Mouse (Mus musculus) embryonic facial prominence, embryonic 15.5 days (tissue): ENCODE measurements around the gene Arhgdia. TPM values are rescaled to one million over a fixed set of nuclear protein-coding genes. Genes with fewer than 3 reads are reported as not detected.
"Not testable (repeated sequence)": the region's sequence is repeated elsewhere in the genome, so short reads cannot be mapped to it uniquely, and the experiment has no call there.

ENCODE experiments used
- ATAC-seq: fragments of 200-750 bp; cut with Nextera tagmentation; 2 replicates; pipeline ENCODE4 v1.8.0; 2017; ENCODE audit warnings: low read depth, moderate TSS enrichment; ENCODE audit not compliant: insufficient number of reproducible peaks, low FRiP score, low TSS enrichment
- H3K27ac ChIP-seq: fragments of 300-500 bp; sonication (generic); replicated peaks from 2 replicates; pipeline ENCODE4 v1.5.1; 2015; ENCODE audit warnings: mild to moderate bottlenecking, inconsistent platforms
- H3K27me3 ChIP-seq: fragments of 300-500 bp; sonication (generic); 2 replicates; pipeline ENCODE4 v1.6.1; 2015; ENCODE audit warnings: inconsistent platforms
- H3K36me3 ChIP-seq: fragments of 300-500 bp; sonication (generic); 2 replicates; pipeline ENCODE4 v1.6.1; 2015; ENCODE audit warnings: mild to moderate bottlenecking, inconsistent platforms
- H3K4me1 ChIP-seq: fragments of 300-500 bp; sonication (generic); 2 replicates; pipeline ENCODE4 v1.6.1; 2015; ENCODE audit warnings: inconsistent platforms
- H3K4me2 ChIP-seq: fragments of 300-500 bp; sonication (generic); replicated peaks from 2 replicates; pipeline ENCODE4 v1.6.1; 2015; ENCODE audit warnings: mild to moderate bottlenecking, inconsistent platforms
- H3K4me3 ChIP-seq: fragments of 300-500 bp; sonication (generic); replicated peaks from 2 replicates; pipeline ENCODE4 v1.5.1; 2015; ENCODE audit warnings: mild to moderate bottlenecking, inconsistent platforms
- H3K9ac ChIP-seq: fragments of 300-500 bp; sonication (generic); 2 replicates; pipeline ENCODE4 v1.6.1; 2015; ENCODE audit warnings: inconsistent platforms
- H3K9me3 ChIP-seq: fragments of 300-500 bp; sonication (generic); replicated peaks from 2 replicates; pipeline ENCODE4 v1.6.1; 2016; ENCODE audit warnings: inconsistent platforms
- WGBS: fragments of 180-500 bp; shearing (Covaris S2); methylation state at CpG from one replicate; pipeline ENCODE4 v1.1.7; 2015; 5-methylcytosine and 5-hydroxymethylcytosine counted together
- polyA plus RNA-seq: library from polyadenylated mRNA; unstranded; fragments of >200 nt; fragmentation: Nextera tagmentation; extraction: Ambion mirVana; gene quantifications from 2 replicates; pipeline ENCODE4 v1.2.1, GENCODE M21; 2015

The Arhgdia gene
- polyA plus RNA-seq, 1 experiment from 2014 or later, result 593 TPM

- H3K9ac ChIP-seq, result no peak overlapping the region
- H3K27ac ChIP-seq, result no peak overlapping the region
- no peaks in the 10 kb centered on the region for H3K27me3 ChIP-seq
- no peak overlapping the region for H3K4me2 ChIP-seq
- peaks cover 18% of the 10 kb centered on the region for H3K4me1 ChIP-seq
- WGBS, result 91% methylated on average over 6 of the region's 6 CpGs
- no peak overlapping the region for H3K4me3 ChIP-seq
- no peaks in the 10 kb centered on the region for H3K9me3 ChIP-seq
- peaks cover 77% of the 10 kb centered on the region for H3K36me3 ChIP-seq
- no peak for ATAC-seq
These were observed 13.1 kb downstream of the Arhgdia start for GRCm38 (mm10) chr11:120568324-120568723.

- WGBS, result 83% methylated on average over 9 of the region's 9 CpGs
- Histone ChIP-seq H3K36me3 (peaks cover 96% of the 10 kb centered on the region), H3K27me3 (no peaks in the 10 kb centered on the region), H3K27ac (no peak overlapping the region), H3K9ac (no peak overlapping the region), H3K4me2 (no peak overlapping the region), H3K4me3 (no peak overlapping the region), H3K9me3 (no peaks in the 10 kb centered on the region), H3K4me1 (no peaks in the 10 kb centered on the region; the same call in 1 of the 2 replicates)
- no peak for ATAC-seq
These were observed 16.3 kb downstream of the Arhgdia start for GRCm38 (mm10) chr11:120565114-120565513.

- H3K4me2 ChIP-seq, result no peak overlapping the region
- H3K27ac ChIP-seq, result no peak overlapping the region
- no peaks in the 10 kb centered on the region; the same call in 1 of the 2 replicates for H3K4me1 ChIP-seq
- H3K4me3 ChIP-seq, result no peak overlapping the region
- no peak for ATAC-seq
- no peaks in the 10 kb centered on the region for H3K9me3 ChIP-seq
- no peak overlapping the region for H3K9ac ChIP-seq
- peaks cover 94% of the 10 kb centered on the region for H3K36me3 ChIP-seq
- no peaks in the 10 kb centered on the region for H3K27me3 ChIP-seq
- 93% methylated on average over 13 of the region's 13 CpGs for WGBS
These were observed 18.5 kb downstream of the Arhgdia start for GRCm38 (mm10) chr11:120562949-120563348.

- no peak overlapping the region for H3K4me2 ChIP-seq
- H3K9me3 ChIP-seq, result 0 out of 2 replicates have a peak, but pooled peaks cover 4% of the 10 kb centered on the region
- 92% methylated on average over 13 of the region's 13 CpGs for WGBS
- no peak overlapping the region for H3K4me3 ChIP-seq
- H3K9ac ChIP-seq, result no peak overlapping the region
- no peaks in the 10 kb centered on the region for H3K27me3 ChIP-seq
- H3K27ac ChIP-seq, result no peak overlapping the region
- no peak for ATAC-seq
- peaks cover 78% of the 10 kb centered on the region for H3K36me3 ChIP-seq
- H3K4me1 ChIP-seq, result no peaks in the 10 kb centered on the region
These were observed 20.3 kb downstream of the Arhgdia start for GRCm38 (mm10) chr11:120560952-120561728.

GRCm38 (mm10) chr11:120558843-120559242, 22.6 kb downstream of the Arhgdia start:
- not testable (repeated sequence) for H3K4me2 ChIP-seq, H3K27me3 ChIP-seq, H3K9me3 ChIP-seq, H3K27ac ChIP-seq, H3K4me1 ChIP-seq, H3K4me3 ChIP-seq, ATAC-seq, H3K9ac ChIP-seq
- H3K36me3 ChIP-seq, result peaks cover 56% of the 10 kb centered on the region
- 88% methylated on average over 6 of the region's 6 CpGs for WGBS

- no peak overlapping the region for H3K4me2 ChIP-seq
- no peak overlapping the region for H3K9ac ChIP-seq
- H3K36me3 ChIP-seq, result peaks cover 20% of the 10 kb centered on the region
- H3K27ac ChIP-seq, result 0 out of 2 replicates have a peak overlapping the region, but pooled peaks have one; percentile 11
- H3K4me1 ChIP-seq, result peaks cover 4% of the 10 kb centered on the region
- H3K9me3 ChIP-seq, result 0 out of 2 replicates have a peak, but pooled peaks cover 4% of the 10 kb centered on the region
- H3K4me3 ChIP-seq, result no peak overlapping the region
- ATAC-seq, result no peak
- 62% methylated on average over 2 of the region's 2 CpGs for WGBS
- no peaks in the 10 kb centered on the region for H3K27me3 ChIP-seq
These were observed 26.2 kb downstream of the Arhgdia start for GRCm38 (mm10) chr11:120555260-120555659.

- WGBS, result 66% methylated on average over 7 of the region's 7 CpGs
- ATAC-seq, result no peak
- Histone ChIP-seq H3K4me2 (no peak overlapping the region), H3K36me3 (peaks cover 15% of the 10 kb centered on the region), H3K9ac (no peak overlapping the region), H3K27me3 (no peaks in the 10 kb centered on the region), H3K4me3 (no peak overlapping the region), H3K9me3 (0 out of 2 replicates have a peak, but pooled peaks cover 4% of the 10 kb centered on the region), H3K4me1 (peaks cover 8% of the 10 kb centered on the region), H3K27ac (0 out of 2 replicates have a peak overlapping the region, but pooled peaks have one; percentile 11)
These were observed 26.6 kb downstream of the Arhgdia start for GRCm38 (mm10) chr11:120554834-120555233.

GRCm38 (mm10) chr11:120552736-120553135, 28.7 kb downstream of the Arhgdia start:
- no peak overlapping the region for H3K4me3 ChIP-seq
- H3K9me3 ChIP-seq, result 0 out of 2 replicates have a peak, but pooled peaks cover 2% of the 10 kb centered on the region
- 75% methylated on average over 5 of the region's 5 CpGs for WGBS
- H3K4me2 ChIP-seq, result no peak overlapping the region
- no peaks in the 10 kb centered on the region for H3K27me3 ChIP-seq
- H3K27ac ChIP-seq, result no peak overlapping the region
- H3K9ac ChIP-seq, result no peak overlapping the region
- no peak for ATAC-seq
- H3K4me1 ChIP-seq, result peaks cover 21% of the 10 kb centered on the region
- H3K36me3 ChIP-seq, result 0 out of 2 replicates have a peak, but pooled peaks cover under 1% of the 10 kb centered on the region

- Histone ChIP-seq H3K36me3 (0 out of 2 replicates have a peak, but pooled peaks cover 3% of the 10 kb centered on the region), H3K27me3 (no peaks in the 10 kb centered on the region), H3K4me3 (peak within 1 kb of the TSS; percentile 92), H3K9me3 (no peaks in the 10 kb centered on the region), H3K4me1 (peaks cover 31% of the 10 kb centered on the region), H3K9ac (peak within 1 kb of the TSS; percentile 99), H3K27ac (peak within 1 kb of the TSS; percentile 93), H3K4me2 (peak within 1 kb of the TSS; percentile 77)
- ATAC-seq, result no peak
- 91% methylated on average over 28 of the region's 28 CpGs for whole genome bisulfite sequencing
These were observed 30.5 kb downstream of the Arhgdia start, which contains the start of gene Ppp1r27 for GRCm38 (mm10) chr11:120550810-120551440. TSS of gene Ppp1r27 (minus strand) at chr11:120551132.

GRCm38 (mm10) chr11:120549986-120550809, 31.2 kb downstream of the Arhgdia start:
- H3K9ac ChIP-seq, result peak overlapping the region; percentile 99
- ATAC-seq, result no peak
- 62% methylated on average over 11 of the region's 11 CpGs for WGBS

More at GRCm38 (mm10) chr11:120549986-120550809, 31.2 kb downstream of the Arhgdia start:
- H3K27ac ChIP-seq, result peak overlapping the region; percentile 93
- no peaks in the 10 kb centered on the region for H3K9me3 ChIP-seq
- H3K27me3 ChIP-seq, result no peaks in the 10 kb centered on the region
- H3K4me3 ChIP-seq, result peak overlapping the region; percentile 92
- H3K4me2 ChIP-seq, result peak overlapping the region; percentile 77
- H3K36me3 ChIP-seq, result 0 out of 2 replicates have a peak, but pooled peaks cover 3% of the 10 kb centered on the region
- peaks cover 31% of the 10 kb centered on the region for H3K4me1 ChIP-seq
